Mouse (Mus musculus) cortical plate, adult 2 months (tissue): ENCODE measurements around the gene Tnrc6c.

Source experiments
- CTCF ChIP-seq: fragments of 200-500 bp; IDR thresholded peaks from 2 replicates; pipeline ENCODE4 v1.5.1; 2011; ENCODE audit warnings: mild to moderate bottlenecking, control low read depth, low read length; ENCODE audit not compliant: insufficient read depth; ENCODE audit errors: extremely low read depth
- POLR2A ChIP-seq: fragments of 200-500 bp; IDR thresholded peaks from 2 replicates; pipeline ENCODE4 v1.6.1; 2011; ENCODE audit warnings: mild to moderate bottlenecking, low read length, control low read depth; ENCODE audit not compliant: insufficient read depth; ENCODE audit errors: extremely low read depth

GRCm38 (mm10) chr11:117652907-117653306 is 1.2 kb upstream of the Tnrc6c start:
- TF ChIP-seq CTCF (no peak), POLR2A (no peak)
